Mouse (Mus musculus): Measurements from ENCODE around the gene Exosc2. TPM values are rescaled to one million over a fixed set of nuclear protein-coding genes. Genes with fewer than 3 reads are reported as not detected.

The Exosc2 gene
- polyA plus RNA-seq, 1 experiment from 2014 or later, result 18.2 TPM

GRCm38 (mm10) chr2:31719202-31719880 lies 48.8 kb downstream of the Exosc2 start:
- Histone ChIP-seq H3K4me1 (replicated peaks; ENCODE audit: control insufficient read depth, insufficient read depth, low read length) (0 out of 2 replicates have a peak, but pooled peaks cover 5% of the 10 kb centered on the region), H3K9ac (ENCODE audit: low read depth, low read length) (no peak overlapping the region), H3K36me3 (ENCODE audit: control insufficient read depth, insufficient read depth) (no peaks in the 10 kb centered on the region; the same call in 1 of the 2 replicates), H3K4me2 (replicated peaks; ENCODE audit: low read depth) (peak overlapping the region; percentile 41), H3K27me3 (replicated peaks; ENCODE audit: control insufficient read depth, insufficient read depth, low read length) (no peaks in the 10 kb centered on the region), H3K4me3 (ENCODE audit: low read depth, low read length) (no peak overlapping the region), H3K9me3 (ENCODE audit: control insufficient read depth) (no peaks in the 10 kb centered on the region), H3K27ac (ENCODE audit: low read depth, low read length) (peak overlapping the region; percentile 84)
- no peak; the same call in 1 of the 2 replicates for TF ChIP-seq CTCF (IDR thresholded peaks at IDR 0.05; ENCODE audit: low read depth)
- 40% methylated on average over 6 of the region's 6 CpGs for WGBS
- peak; percentile 83 for ATAC-seq

DNA sequence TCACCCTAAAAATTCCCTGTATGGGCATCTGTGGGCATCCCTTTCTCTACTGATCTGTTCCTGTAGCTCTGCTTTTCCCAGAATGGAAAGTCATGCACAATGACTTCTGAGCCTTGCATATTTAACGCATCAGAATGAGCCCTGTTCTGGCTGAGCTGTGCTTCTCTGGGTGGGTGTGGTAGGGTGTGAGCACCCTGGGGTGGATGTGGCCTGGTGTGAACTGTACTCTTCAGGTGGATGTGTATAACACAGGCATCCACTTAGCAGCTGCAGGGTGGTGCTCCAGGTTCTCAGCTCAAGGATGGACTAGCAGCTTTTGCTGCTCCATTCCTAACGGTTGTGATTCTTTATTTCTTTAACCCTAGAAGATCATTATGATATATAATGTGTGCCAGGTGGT lies 49.4 kb downstream of the Exosc2 start:
- Histone ChIP-seq H3K4me3 (ENCODE audit: low read depth, low read length) (no peak overlapping the region), H3K4me1 (replicated peaks; ENCODE audit: control insufficient read depth, insufficient read depth, low read length) (0 out of 2 replicates have a peak, but pooled peaks cover 5% of the 10 kb centered on the region), H3K9me3 (ENCODE audit: control insufficient read depth) (no peaks in the 10 kb centered on the region), H3K36me3 (ENCODE audit: control insufficient read depth, insufficient read depth) (no peaks in the 10 kb centered on the region; the same call in 1 of the 2 replicates), H3K27ac (ENCODE audit: low read depth, low read length) (peak overlapping the region; percentile 84), H3K27me3 (replicated peaks; ENCODE audit: control insufficient read depth, insufficient read depth, low read length) (no peaks in the 10 kb centered on the region), H3K9ac (ENCODE audit: low read depth, low read length) (no peak overlapping the region), H3K4me2 (replicated peaks; ENCODE audit: low read depth) (peak overlapping the region; percentile 41)
- ATAC-seq, result 0 out of 2 replicates have a peak, but pooled peaks have one; percentile 44
- 37% methylated on average over 2 of the region's 2 CpGs for WGBS
- TF ChIP-seq CTCF (IDR thresholded peaks at IDR 0.05; ENCODE audit: low read depth), result no peak

DNA sequence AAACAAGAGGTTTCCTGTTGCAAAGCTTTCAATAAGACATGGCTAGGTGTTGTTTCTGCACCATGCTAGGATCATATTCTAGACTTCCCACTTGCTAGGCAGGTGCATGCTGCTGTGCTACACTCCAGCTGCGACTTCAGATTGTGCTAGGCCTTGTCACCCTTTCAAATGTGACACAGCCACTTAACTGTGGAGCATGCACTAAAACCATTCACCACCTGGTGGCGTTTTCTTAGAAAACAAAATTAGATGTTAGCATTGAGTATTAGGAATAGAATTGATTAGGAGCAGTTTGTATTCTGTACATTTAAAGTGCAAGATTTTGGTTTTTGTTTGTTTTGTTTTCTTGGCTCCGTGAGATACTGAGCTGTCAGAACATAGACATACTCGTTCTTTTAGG lies 50.3 kb downstream of the Exosc2 start:
- no peak for ATAC-seq
- 0 out of 2 replicates have a peak, but pooled peaks cover 5% of the 10 kb centered on the region for H3K4me1 ChIP-seq (replicated peaks; ENCODE audit: control insufficient read depth, insufficient read depth, low read length)
- H3K27ac ChIP-seq (ENCODE audit: low read depth, low read length), result peak overlapping the region; percentile 84; the same call in 1 of the 2 replicates
- no peaks in the 10 kb centered on the region; the same call in 1 of the 2 replicates for H3K36me3 ChIP-seq (ENCODE audit: control insufficient read depth, insufficient read depth)
- H3K9ac ChIP-seq (ENCODE audit: low read depth, low read length), result no peak overlapping the region
- no peaks in the 10 kb centered on the region for H3K27me3 ChIP-seq (replicated peaks; ENCODE audit: control insufficient read depth, insufficient read depth, low read length)
- H3K9me3 ChIP-seq (ENCODE audit: control insufficient read depth), result no peaks in the 10 kb centered on the region
- TF ChIP-seq CTCF (IDR thresholded peaks at IDR 0.05; ENCODE audit: low read depth), result peak; percentile 61
- no peak overlapping the region for H3K4me2 ChIP-seq (replicated peaks; ENCODE audit: low read depth)
- 64% methylated on average over 4 of the region's 4 CpGs for WGBS
- no peak overlapping the region for H3K4me3 ChIP-seq (ENCODE audit: low read depth, low read length)

DNA sequence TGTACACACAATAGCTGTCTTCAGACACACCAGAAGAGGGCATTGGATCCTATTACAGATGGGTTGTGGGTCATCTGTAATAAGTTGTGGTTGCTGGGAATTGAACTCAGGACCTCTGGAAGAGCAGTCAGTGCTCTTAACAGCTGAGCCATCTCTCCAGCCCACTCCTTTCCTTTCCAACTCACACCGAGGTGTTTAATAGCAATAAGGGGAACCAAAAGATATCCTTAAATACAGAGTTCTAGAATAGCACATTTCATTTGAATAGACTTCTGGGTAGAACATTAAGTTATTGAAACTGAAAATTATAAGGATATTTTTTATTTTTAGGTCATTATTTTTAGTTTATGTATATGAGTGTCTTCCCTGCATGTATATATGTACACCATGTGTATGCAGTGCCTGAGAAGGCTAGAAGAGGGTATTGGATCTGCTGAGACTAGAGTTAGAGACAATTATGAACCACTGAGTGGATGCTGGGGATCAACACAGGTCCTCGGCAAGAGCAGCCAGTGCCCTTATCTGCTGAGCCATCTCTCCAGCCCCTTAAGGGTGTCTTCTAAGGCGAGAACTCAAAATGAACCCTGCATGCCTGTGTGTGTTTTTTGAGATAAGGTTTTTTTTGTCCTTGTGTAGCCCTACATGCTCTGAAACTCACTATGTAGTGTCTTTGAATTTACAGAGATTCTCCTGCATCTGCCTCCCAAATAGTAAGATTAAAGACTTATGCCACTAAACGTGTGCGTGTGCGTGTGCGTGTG lies 54.4 kb downstream of the Exosc2 start:
- WGBS, result 92% methylated on average over 7 of the region's 7 CpGs
- H3K36me3 ChIP-seq (ENCODE audit: control insufficient read depth, insufficient read depth), result no peaks in the 10 kb centered on the region
- H3K27me3 ChIP-seq (replicated peaks; ENCODE audit: control insufficient read depth, insufficient read depth, low read length), result no peaks in the 10 kb centered on the region
- no peak overlapping the region for H3K4me2 ChIP-seq (replicated peaks; ENCODE audit: low read depth)
- H3K9me3 ChIP-seq (ENCODE audit: control insufficient read depth), result no peaks in the 10 kb centered on the region
- H3K4me1 ChIP-seq (replicated peaks; ENCODE audit: control insufficient read depth, insufficient read depth, low read length), result 0 out of 2 replicates have a peak, but pooled peaks cover 8% of the 10 kb centered on the region
- no peak for ATAC-seq
- no peak overlapping the region for H3K27ac ChIP-seq (ENCODE audit: low read depth, low read length)
- no peak for TF ChIP-seq CTCF (IDR thresholded peaks at IDR 0.05; ENCODE audit: low read depth)
- H3K9ac ChIP-seq (ENCODE audit: low read depth, low read length), result no peak overlapping the region
- H3K4me3 ChIP-seq (ENCODE audit: low read depth, low read length), result no peak overlapping the region

DNA sequence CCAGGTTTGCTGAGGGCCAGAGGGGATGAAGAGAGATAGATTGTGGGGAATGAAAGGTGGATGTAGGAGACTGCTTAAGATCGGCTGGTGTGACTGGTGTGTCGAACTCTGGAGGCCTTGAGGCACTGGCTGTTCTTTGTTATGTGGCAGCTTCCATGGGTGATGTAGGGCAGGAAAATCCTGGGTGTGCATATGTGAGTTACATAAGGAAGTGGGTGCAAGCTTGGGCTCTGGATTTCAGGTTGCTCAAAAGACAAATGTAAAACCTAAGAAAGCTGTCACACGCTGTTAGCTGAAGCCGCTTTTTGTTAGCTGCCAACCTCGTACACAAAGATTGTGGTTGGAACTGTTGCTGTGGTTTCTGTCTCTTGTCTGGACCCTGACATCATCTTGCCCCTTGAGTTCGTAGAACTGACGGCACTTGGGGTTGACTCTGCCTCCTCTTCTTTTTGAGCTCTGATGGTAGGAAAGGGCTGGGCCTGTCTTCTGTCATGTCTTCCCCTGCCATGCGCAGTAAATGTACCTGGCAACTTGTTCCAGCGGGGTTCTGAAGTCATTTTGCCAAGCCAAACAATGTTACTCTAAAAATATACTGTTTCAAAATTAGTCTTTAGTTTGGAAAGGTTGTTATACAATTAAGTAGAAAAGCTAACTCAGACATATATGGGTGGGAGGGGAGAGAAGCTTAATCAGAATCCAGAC lies 57.2 kb downstream of the Exosc2 start:
- H3K27ac ChIP-seq (ENCODE audit: low read depth, low read length), result no peak overlapping the region
- ATAC-seq, result no peak

GRCm38 (mm10) chr2:31730640-31731039 lies 60.1 kb downstream of the Exosc2 start:
- TF ChIP-seq CTCF (IDR thresholded peaks at IDR 0.05; ENCODE audit: low read depth), result no peak
- H3K9ac ChIP-seq (ENCODE audit: low read depth, low read length), result no peak overlapping the region
- 71% methylated on average over 5 of the region's 5 CpGs for WGBS
- H3K36me3 ChIP-seq (ENCODE audit: control insufficient read depth, insufficient read depth), result no peaks in the 10 kb centered on the region
- H3K4me2 ChIP-seq (replicated peaks; ENCODE audit: low read depth), result no peak overlapping the region
- no peak overlapping the region for H3K4me3 ChIP-seq (ENCODE audit: low read depth, low read length)
- peaks cover 12% of the 10 kb centered on the region; the same call in 1 of the 2 replicates for H3K4me1 ChIP-seq (replicated peaks; ENCODE audit: control insufficient read depth, insufficient read depth, low read length)
- H3K9me3 ChIP-seq (ENCODE audit: control insufficient read depth), result no peaks in the 10 kb centered on the region
- peak overlapping the region; percentile 5 for H3K27ac ChIP-seq (ENCODE audit: low read depth, low read length)
- ATAC-seq, result no peak; the same call in 1 of the 2 replicates
- no peaks in the 10 kb centered on the region for H3K27me3 ChIP-seq (replicated peaks; ENCODE audit: control insufficient read depth, insufficient read depth, low read length)

More for the DNA sequence above, 57.2 kb downstream of the Exosc2 start:
- Histone ChIP-seq H3K4me2 (replicated peaks; ENCODE audit: low read depth) (no peak overlapping the region), H3K9ac (ENCODE audit: low read depth, low read length) (no peak overlapping the region), H3K9me3 (ENCODE audit: control insufficient read depth) (no peaks in the 10 kb centered on the region), H3K4me1 (replicated peaks; ENCODE audit: control insufficient read depth, insufficient read depth, low read length) (0 out of 2 replicates have a peak, but pooled peaks cover 9% of the 10 kb centered on the region), H3K27me3 (replicated peaks; ENCODE audit: control insufficient read depth, insufficient read depth, low read length) (no peaks in the 10 kb centered on the region), H3K36me3 (ENCODE audit: control insufficient read depth, insufficient read depth) (no peaks in the 10 kb centered on the region), H3K4me3 (ENCODE audit: low read depth, low read length) (no peak overlapping the region)
- TF ChIP-seq CTCF (IDR thresholded peaks at IDR 0.05; ENCODE audit: low read depth), result no peak
- WGBS, result 69% methylated on average over 9 of the region's 9 CpGs

Other genes with a start within 250 kb of the Exosc2 start
- gene Ass1, start 200.5 kb upstream of the Exosc2 start, polyA plus RNA-seq (2015; fragmentation: Nextera tagmentation; extraction: Ambion mirVana), result 492 and 545 TPM in 2 replicates
- 40.8 and 46.7 TPM in 2 replicates for gene Fubp3, start 98.1 kb upstream of the Exosc2 start, polyA plus RNA-seq (2015; fragmentation: Nextera tagmentation; extraction: Ambion mirVana)
- gene Prdm12, start 30.7 kb upstream of the Exosc2 start, polyA plus RNA-seq (2015; fragmentation: Nextera tagmentation; extraction: Ambion mirVana), result not detected in 2 replicates
- 13.4 and 14.5 TPM in 2 replicates for gene Abl1, start 17.7 kb downstream of the Exosc2 start, polyA plus RNA-seq (2015; fragmentation: Nextera tagmentation; extraction: Ambion mirVana)
- gene Qrfp, start 139.9 kb downstream of the Exosc2 start, polyA plus RNA-seq (2015; fragmentation: Nextera tagmentation; extraction: Ambion mirVana), result 0.12 and 0.18 TPM in 2 replicates
- gene Fibcd1, start 175.3 kb downstream of the Exosc2 start, polyA plus RNA-seq (2015; fragmentation: Nextera tagmentation; extraction: Ambion mirVana), result 2.0 and 2.3 TPM in 2 replicates
- gene Lamc3, start 216.6 kb downstream of the Exosc2 start, polyA plus RNA-seq (2015; fragmentation: Nextera tagmentation; extraction: Ambion mirVana), result 0.44 and 0.48 TPM in 2 replicates

All from intestine, postnatal 0 days (tissue).